In genomic region chr12:71217866-71218522, GRCm38 (mm10) we compare ENCODE assay signal across 8 mouse cellular contexts.
DNase-seq lines count a peak whose midpoint lies in the region; ATAC-seq lines count a peak whose summit lies in the region.

No protein-coding gene starts in this region.

- no peak overlapping the region for H3K4me2 ChIP-seq in heart, embryonic 13.5 days

- 0 out of 2 replicates have a peak, but pooled peaks have one; percentile 34 for ATAC-seq in frontal cortex, adult (ENCODE audit: low TSS enrichment)
- peak; percentile 70 for ATAC-seq in heart, embryonic 13.5 days (ENCODE audit: extremely low read depth, insufficient number of reproducible peaks, low FRiP score, low TSS enrichment)

- no peaks in the 10 kb centered on the region for H3K9me3 ChIP-seq in heart, embryonic 13.5 days

- DNase-seq in frontal cortex, postnatal 14 days (ENCODE audit: low spot score in 2 of 2) = no peak
- DNase-seq in right cerebral cortex, adult 18-20 months = peak; percentile 6
- no peak for DNase-seq in right cerebral cortex, postnatal 10 days (ENCODE audit: low spot score in 2 of 2)
- DNase-seq in lung, postnatal 25 days (ENCODE audit: low spot score) = peak; percentile 4
- no peak for DNase-seq in thymus, postnatal 25 days
- no peak for DNase-seq in testis, postnatal 14 days (ENCODE audit: low spot score)

- peaks cover 17% of the 10 kb centered on the region for H3K4me1 ChIP-seq in heart, embryonic 13.5 days

- WGBS in heart, embryonic 13.5 days = 45% methylated on average over 6 of the region's 6 CpGs

- H3K9ac ChIP-seq in heart, embryonic 13.5 days = peak overlapping the region; percentile 24; the same call in 1 of the 2 replicates

- no peak overlapping the region for H3K4me3 ChIP-seq in heart, embryonic 13.5 days

- H3K36me3 ChIP-seq in heart, embryonic 13.5 days = peaks cover 60% of the 10 kb centered on the region

- no peaks in the 10 kb centered on the region for H3K27me3 ChIP-seq in heart, embryonic 13.5 days (replicated peaks)

- H3K27ac ChIP-seq in heart, embryonic 13.5 days (replicated peaks) = peak overlapping the region; percentile 71

Comparison
In these comparisons a context has a peak if more than half of its experiments do, and no peak if none do; other contexts are left out.
1. DNase-seq: peak in right cerebral cortex, adult 18-20 months (single experiment) and lung, postnatal 25 days (single experiment); none in frontal cortex, postnatal 14 days (0 of 2), right cerebral cortex, postnatal 10 days (0 of 2), thymus, postnatal 25 days (single experiment) and testis, postnatal 14 days (single experiment).